Mouse (Mus musculus) midbrain, embryonic 11.5 days (tissue): ENCODE measurements around the gene Gm14862. TPM values are rescaled to one million over a fixed set of nuclear protein-coding genes. Genes with fewer than 3 reads are reported as not detected.
A peak's percentile ranks its signal among the peaks of the same experiment; 100 is the strongest.
"Not testable (repeated sequence)": the region's sequence is repeated elsewhere in the genome, so short reads cannot be mapped to it uniquely, and the experiment has no call there.

Source experiments
- ATAC-seq: fragments of 200-750 bp; cut with Nextera tagmentation; 2 replicates; pipeline ENCODE4 v1.8.0; 2017; ENCODE audit warnings: moderate TSS enrichment, moderate library complexity; ENCODE audit not compliant: low FRiP score
- DNase-seq: peaks from one replicate; pipeline ENCODE4 v3.0.0; 2015; ENCODE audit warnings: low spot score; ENCODE audit errors: missing footprints
- H3K27ac ChIP-seq: fragments of 300-500 bp; sonication (generic); 2 replicates; pipeline ENCODE4 v1.5.1; 2014; ENCODE audit warnings: low read depth, low read length
- H3K27me3 ChIP-seq: fragments of 300-500 bp; sonication (generic); 2 replicates; pipeline ENCODE4 v1.6.1; 2014; ENCODE audit warnings: mild to moderate bottlenecking, low read length, moderate library complexity, mixed read lengths; ENCODE audit not compliant: control insufficient read depth, insufficient read depth
- H3K36me3 ChIP-seq: fragments of 300-500 bp; sonication (generic); 2 replicates; pipeline ENCODE4 v1.6.1; 2014; ENCODE audit warnings: mild to moderate bottlenecking, low read length, moderate library complexity, mixed read lengths; ENCODE audit not compliant: control insufficient read depth, insufficient read depth
- H3K4me1 ChIP-seq: fragments of 300-500 bp; sonication (generic); 2 replicates; pipeline ENCODE4 v1.6.1; 2014; ENCODE audit warnings: low read length; ENCODE audit not compliant: control insufficient read depth, insufficient read depth
- H3K4me2 ChIP-seq: fragments of 300-500 bp; sonication (generic); 2 replicates; pipeline ENCODE4 v1.6.1; 2014; ENCODE audit warnings: mild to moderate bottlenecking, moderate library complexity
- H3K4me3 ChIP-seq: fragments of 300-500 bp; sonication (generic); 2 replicates; pipeline ENCODE4 v1.5.1; 2014; ENCODE audit warnings: low read depth, low read length
- H3K9ac ChIP-seq: fragments of 300-500 bp; sonication (generic); 2 replicates; pipeline ENCODE4 v1.6.1; 2014; ENCODE audit warnings: low read length
- H3K9me3 ChIP-seq: fragments of 300-500 bp; sonication (generic); 2 replicates; pipeline ENCODE4 v1.6.1; 2016; ENCODE audit warnings: low read length; ENCODE audit not compliant: control insufficient read depth
- WGBS: fragments of 180-500 bp; shearing (Covaris S2); extraction: QIAGEN DNeasy Blood & Tissue Kit; methylation state at CpG from one replicate; pipeline ENCODE4 v1.1.7; 2014; 5-methylcytosine and 5-hydroxymethylcytosine counted together
- polyA plus RNA-seq: library from polyadenylated mRNA; unstranded; fragments of >200 nt; fragmentation: Nextera tagmentation; extraction: Ambion mirVana; gene quantifications from 2 replicates; pipeline ENCODE4 v1.2.1, GENCODE M21; 2014

Gene Gm14862
- polyA plus RNA-seq: 0.72 TPM in 1 of 2 replicates, not detected in the other

DNA sequence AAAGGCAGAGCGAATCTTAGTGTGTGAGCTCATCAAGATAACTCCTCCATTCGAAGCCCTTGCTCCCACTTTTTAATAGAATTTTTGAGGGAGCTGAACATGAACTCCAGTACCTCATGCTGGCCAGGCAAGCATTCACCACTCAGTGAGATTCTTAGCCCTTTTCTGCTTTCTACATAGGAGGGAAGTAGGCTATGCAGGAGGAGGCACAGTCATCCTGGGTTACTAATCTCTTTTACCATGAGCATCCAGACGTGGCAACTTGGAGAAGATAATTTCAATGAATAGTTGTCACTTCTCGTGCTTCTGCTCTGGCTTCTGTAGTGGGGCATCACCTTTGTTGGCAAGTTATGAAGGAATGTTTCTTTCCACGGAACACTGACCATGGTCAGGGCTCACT, at the start of gene Gm14862:
TSS of gene Gm14862 (minus strand) at position 134 of the 400 bp plus-strand sequence.
- 79% methylated on average over 5 of the region's 5 CpGs for WGBS

DNA sequence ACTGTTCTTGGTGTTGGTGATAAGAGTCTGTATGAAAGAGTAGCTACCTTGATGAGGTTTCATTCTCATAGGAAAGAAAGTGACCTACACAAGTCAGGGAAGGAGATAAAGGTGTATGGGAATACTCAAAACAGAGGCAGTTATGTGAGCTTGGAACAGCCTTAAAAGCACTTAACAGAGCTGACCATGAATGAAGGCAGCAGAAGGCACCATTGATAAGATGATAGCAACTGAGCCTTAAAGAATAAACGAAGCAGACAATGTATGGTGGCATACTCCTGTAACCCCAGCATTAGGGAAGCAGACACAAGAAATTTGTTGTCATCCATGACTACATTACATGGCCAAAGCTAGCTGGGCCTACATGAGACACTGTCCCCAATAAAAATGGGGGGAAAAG, 46.8 kb upstream of the Gm14862 start:
- H3K9me3 ChIP-seq: no peaks in the 10 kb centered on the region
- H3K4me3 ChIP-seq: no peak overlapping the region
- no peaks in the 10 kb centered on the region for H3K27me3 ChIP-seq
- WGBS: 77% methylated on average over 1 of the region's 1 CpGs
- no peak for DNase-seq
- no peak for ATAC-seq
- H3K36me3 ChIP-seq: no peaks in the 10 kb centered on the region
- H3K4me2 ChIP-seq: no peak overlapping the region
- no peak overlapping the region for H3K9ac ChIP-seq
- no peaks in the 10 kb centered on the region for H3K4me1 ChIP-seq
- no peak overlapping the region for H3K27ac ChIP-seq

More for the DNA sequence above, at the start of gene Gm14862:
- Histone ChIP-seq H3K4me1 (no peaks in the 10 kb centered on the region), H3K9me3 (no peaks in the 10 kb centered on the region), H3K36me3 (no peaks in the 10 kb centered on the region), H3K4me3 (no peak within 1 kb of the TSS), H3K9ac (no peak within 1 kb of the TSS), H3K27ac (no peak within 1 kb of the TSS), H3K4me2 (no peak within 1 kb of the TSS), H3K27me3 (no peaks in the 10 kb centered on the region)
- DNase-seq: no peak
- no peak for ATAC-seq

DNA sequence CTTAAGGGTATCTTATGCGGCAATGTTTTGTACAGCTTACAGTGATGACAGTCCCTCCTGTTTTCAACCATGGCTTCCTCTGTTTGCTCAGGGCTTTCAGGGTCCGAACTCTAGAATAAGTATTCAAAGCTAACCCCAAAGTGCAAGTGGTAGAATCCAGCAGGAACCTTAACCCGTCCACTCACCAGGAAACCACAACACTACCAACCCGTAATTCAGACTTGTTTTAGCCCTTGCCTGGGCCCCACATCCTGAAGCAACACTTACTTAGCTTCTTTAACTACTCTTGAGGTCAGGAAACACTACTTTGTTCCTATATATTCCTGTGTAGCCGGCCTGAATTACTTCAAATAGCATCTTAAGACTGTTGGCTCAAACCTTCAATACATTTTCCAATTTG, 46.1 kb upstream of the Gm14862 start:
- 80% methylated on average over 5 of the region's 5 CpGs for WGBS
- Histone ChIP-seq H3K9me3 (no peaks in the 10 kb centered on the region), H3K4me1 (no peaks in the 10 kb centered on the region), H3K36me3 (no peaks in the 10 kb centered on the region), H3K4me2 (no peak overlapping the region), H3K9ac (no peak overlapping the region), H3K4me3 (no peak overlapping the region), H3K27ac (no peak overlapping the region), H3K27me3 (no peaks in the 10 kb centered on the region)
- ATAC-seq: no peak
- no peak for DNase-seq

DNA sequence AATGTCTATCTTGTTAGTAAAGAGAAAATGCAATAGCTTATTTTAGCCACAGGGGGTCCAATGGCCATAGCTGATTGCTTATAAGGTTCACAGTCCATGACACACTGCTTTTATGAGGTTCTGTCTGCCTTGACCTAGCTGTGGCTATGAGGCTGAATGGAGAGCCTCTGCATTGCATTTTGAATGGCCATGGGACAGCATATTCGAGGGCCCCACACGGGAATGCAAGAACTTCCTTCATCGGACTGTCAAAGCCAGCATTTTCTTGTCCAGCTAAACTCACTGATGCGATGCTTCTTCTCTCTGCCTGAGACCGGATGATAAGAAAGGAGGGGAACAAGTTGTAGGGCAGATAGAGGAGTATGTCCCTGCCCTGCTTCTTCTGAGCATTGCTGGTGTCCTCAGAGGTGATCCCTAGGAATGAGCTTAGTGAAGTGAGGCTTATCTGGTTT, 41.7 kb upstream of the Gm14862 start:
- 92% methylated on average over 5 of the region's 5 CpGs for WGBS
- H3K36me3 ChIP-seq: no peaks in the 10 kb centered on the region
- no peak overlapping the region for H3K4me2 ChIP-seq
- ATAC-seq (no peak), DNase-seq (no peak)
- no peak overlapping the region for H3K4me3 ChIP-seq
- no peaks in the 10 kb centered on the region for H3K4me1 ChIP-seq
- no peaks in the 10 kb centered on the region for H3K27me3 ChIP-seq
- no peaks in the 10 kb centered on the region for H3K9me3 ChIP-seq
- H3K9ac ChIP-seq: no peak overlapping the region
- no peak overlapping the region for H3K27ac ChIP-seq

DNA sequence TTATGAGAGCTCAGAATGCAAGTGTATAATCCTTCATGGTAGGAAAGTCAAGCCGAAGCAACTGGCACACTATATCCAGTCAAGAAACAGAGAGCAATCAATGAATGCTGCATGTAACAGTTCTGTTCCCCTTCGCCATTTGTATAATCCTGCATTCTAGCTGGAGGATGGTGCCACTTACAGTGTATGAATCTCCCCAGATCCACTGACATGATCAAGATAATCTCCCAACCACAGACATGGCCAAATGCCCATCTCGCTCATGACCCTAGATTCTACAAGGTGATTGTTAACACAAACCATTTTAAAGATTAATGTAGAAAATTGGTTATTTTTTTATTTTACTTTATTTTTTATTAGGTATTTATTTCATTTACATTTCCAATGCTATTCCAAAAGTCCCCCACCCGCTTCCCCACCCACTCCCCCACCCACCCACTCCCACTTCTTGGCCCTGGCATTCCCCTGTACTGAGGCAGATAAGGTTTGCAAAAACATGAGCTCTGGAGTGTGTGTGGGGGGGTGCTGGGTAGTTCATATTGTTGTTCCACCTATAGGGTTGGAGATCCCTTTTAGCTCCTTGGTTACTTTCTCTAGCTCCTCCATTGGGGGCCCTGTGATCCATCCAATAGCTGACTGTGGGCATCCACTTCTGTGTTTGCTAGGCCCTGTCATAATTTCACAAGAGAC, 36.6 kb upstream of the Gm14862 start:
- not testable (repeated sequence) for H3K4me1 ChIP-seq, H3K27me3 ChIP-seq, H3K4me3 ChIP-seq, H3K4me2 ChIP-seq, H3K9ac ChIP-seq, ATAC-seq, H3K9me3 ChIP-seq, DNase-seq, H3K36me3 ChIP-seq, H3K27ac ChIP-seq
- 88% methylated on average over 3 of the region's 4 CpGs for WGBS

DNA sequence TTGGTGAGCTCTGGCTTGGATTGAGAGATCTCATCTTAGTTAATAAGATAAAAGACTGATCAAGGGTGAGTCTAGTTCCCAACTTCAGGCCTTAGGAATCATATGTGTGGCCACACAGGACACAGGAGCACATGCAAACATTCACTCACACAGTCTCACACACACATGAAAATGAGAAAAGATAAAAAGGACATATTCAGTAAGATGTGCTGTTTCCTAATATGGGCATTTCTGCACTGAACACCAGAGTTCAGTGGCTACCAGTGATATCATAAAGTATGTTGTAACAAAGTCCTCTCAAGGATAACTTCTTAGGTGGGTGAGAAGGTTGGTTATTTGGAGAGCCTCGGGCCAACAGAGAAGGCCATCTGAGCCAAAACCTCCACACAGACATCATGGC, 26.8 kb upstream of the Gm14862 start, which contains the start of gene H2al1m:
TSS of gene H2al1m (plus strand) at position 301 of the 400 bp plus-strand sequence.
- H3K36me3 ChIP-seq, H3K9me3 ChIP-seq, H3K4me2 ChIP-seq, ATAC-seq, H3K9ac ChIP-seq, H3K4me3 ChIP-seq, H3K27me3 ChIP-seq, DNase-seq, H3K27ac ChIP-seq, H3K4me1 ChIP-seq: not testable (repeated sequence)
- no CpG with 5 or more reads among the region's 1 CpGs for WGBS

DNA sequence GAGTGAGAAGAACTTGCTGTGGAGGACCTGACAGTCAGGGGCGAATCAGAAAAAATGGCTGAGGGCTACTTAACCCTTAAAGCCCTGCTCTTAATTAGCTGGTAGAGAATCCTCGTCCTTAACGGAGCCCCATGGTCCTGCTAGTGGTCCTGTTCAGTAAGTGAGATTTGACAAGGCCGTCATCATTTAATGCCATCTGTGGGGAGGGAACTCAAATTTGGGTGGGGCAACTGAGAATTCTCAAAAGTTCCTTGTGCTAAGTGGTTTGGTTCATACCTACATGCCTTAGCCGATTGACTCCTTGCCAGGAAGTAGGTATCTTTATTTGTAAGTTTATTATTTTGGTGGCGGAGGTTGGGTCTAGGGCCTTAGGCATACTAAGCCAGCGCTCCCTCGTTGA, 17.6 kb upstream of the Gm14862 start:
- ATAC-seq: no peak
- Histone ChIP-seq H3K4me3 (no peak overlapping the region), H3K4me2 (no peak overlapping the region), H3K9me3 (no peaks in the 10 kb centered on the region), H3K36me3 (no peaks in the 10 kb centered on the region), H3K27me3 (no peaks in the 10 kb centered on the region), H3K9ac (no peak overlapping the region), H3K4me1 (no peaks in the 10 kb centered on the region), H3K27ac (no peak overlapping the region)
- DNase-seq: no peak
- WGBS: 84% methylated on average over 8 of the region's 8 CpGs

DNA sequence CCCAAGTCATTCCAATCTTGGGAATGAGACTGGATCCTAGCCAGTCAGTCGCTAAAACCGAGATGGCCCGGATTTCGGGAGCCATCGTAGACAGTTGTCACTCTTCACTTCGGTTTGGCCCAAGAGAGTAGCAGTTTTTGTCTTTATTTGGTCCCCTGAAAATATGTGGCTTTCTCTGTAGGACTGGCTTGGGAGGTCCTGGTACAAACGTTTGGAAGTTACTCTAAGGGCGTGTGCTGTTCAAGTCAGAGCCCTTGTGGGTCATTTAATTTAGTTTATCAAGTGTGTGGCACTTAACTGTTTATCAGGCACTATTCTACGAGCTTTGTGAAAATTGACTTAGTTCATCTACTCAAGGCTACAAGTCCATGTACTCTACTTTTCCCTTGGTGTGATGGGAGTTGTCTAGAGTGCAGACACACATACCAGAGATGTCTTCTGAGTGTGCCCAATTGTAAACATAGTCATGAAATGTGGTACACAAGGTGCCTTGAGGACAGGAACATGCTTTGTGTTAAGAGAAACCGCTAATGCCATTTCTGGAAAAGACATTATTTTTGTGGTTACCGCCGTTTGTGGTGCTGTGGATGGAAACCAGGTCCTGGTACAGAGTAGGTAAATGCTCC, 16.8 kb upstream of the Gm14862 start:
- no peak overlapping the region for H3K27ac ChIP-seq
- 59% methylated on average over 12 of the region's 12 CpGs for WGBS
- no peaks in the 10 kb centered on the region for H3K36me3 ChIP-seq
- peak overlapping the region; percentile 54; the same call in 1 of the 2 replicates for H3K9ac ChIP-seq
- ATAC-seq: no peak
- H3K4me1 ChIP-seq: no peaks in the 10 kb centered on the region
- peak overlapping the region; percentile 53; the same call in 1 of the 2 replicates for H3K4me3 ChIP-seq
- peak overlapping the region; percentile 49 for H3K4me2 ChIP-seq
- no peaks in the 10 kb centered on the region for H3K27me3 ChIP-seq
- peak; percentile 87 for DNase-seq
- no peaks in the 10 kb centered on the region for H3K9me3 ChIP-seq
